Mouse (Mus musculus) forebrain, embryonic 11.5 days (tissue): ENCODE data around the gene Nfkbil1. TPM values are rescaled to one million over a fixed set of nuclear protein-coding genes. Genes with fewer than 3 reads are reported as not detected.

Experiments
- ATAC-seq: fragments of 200-750 bp; cut with Nextera tagmentation; replicated peaks from 2 replicates; pipeline ENCODE4 v1.8.0; 2017; ENCODE audit warnings: moderate TSS enrichment; ENCODE audit not compliant: low FRiP score
- DNase-seq: peaks from one replicate; pipeline ENCODE4 v3.0.0-alpha.2; 2017; ENCODE audit warnings: low spot score
- H3K27ac ChIP-seq: fragments of 300-500 bp; sonication (generic); 2 replicates; pipeline ENCODE4 v1.5.1; 2014; ENCODE audit warnings: low read depth, low read length
- H3K27me3 ChIP-seq: fragments of 300-500 bp; sonication (generic); 2 replicates; pipeline ENCODE4 v1.6.1; 2014; ENCODE audit warnings: mild to moderate bottlenecking, low read length, mixed read lengths; ENCODE audit not compliant: control insufficient read depth, insufficient read depth
- H3K36me3 ChIP-seq: fragments of 300-500 bp; sonication (generic); 2 replicates; pipeline ENCODE4 v1.6.1; 2014; ENCODE audit warnings: mild to moderate bottlenecking, low read length, moderate library complexity, mixed read lengths; ENCODE audit not compliant: control insufficient read depth, insufficient read depth
- H3K4me1 ChIP-seq: fragments of 300-500 bp; sonication (generic); replicated peaks from 2 replicates; pipeline ENCODE4 v1.6.1; 2014; ENCODE audit warnings: low read length, mixed read lengths; ENCODE audit not compliant: control insufficient read depth, insufficient read depth
- H3K4me2 ChIP-seq: fragments of 300-500 bp; sonication (generic); 2 replicates; pipeline ENCODE4 v1.6.1; 2014; ENCODE audit warnings: low read depth, mild to moderate bottlenecking, low read length, moderate library complexity, mixed read lengths; ENCODE audit not compliant: severe bottlenecking
- H3K4me3 ChIP-seq: fragments of 300-500 bp; sonication (generic); 2 replicates; pipeline ENCODE4 v1.5.1; 2014; ENCODE audit warnings: low read depth, low read length
- H3K9ac ChIP-seq: fragments of 300-500 bp; sonication (generic); 2 replicates; pipeline ENCODE4 v1.6.1; 2014; ENCODE audit warnings: low read length
- H3K9me3 ChIP-seq: fragments of 300-500 bp; sonication (generic); 2 replicates; pipeline ENCODE4 v1.6.1; 2016; ENCODE audit warnings: low read length, mixed read lengths; ENCODE audit not compliant: control insufficient read depth
- WGBS: fragments of 180-500 bp; shearing (Covaris S2); extraction: QIAGEN DNeasy Blood & Tissue Kit; methylation state at CpG from one replicate; pipeline ENCODE4 v1.1.7; 2014; 5-methylcytosine and 5-hydroxymethylcytosine counted together
- polyA plus RNA-seq: library from polyadenylated mRNA; unstranded; fragments of >200 nt; fragmentation: Nextera tagmentation; extraction: Ambion mirVana; gene quantifications from 2 replicates; pipeline ENCODE4 v1.2.1, GENCODE M21; 2014

Nfkbil1 gene
- polyA plus RNA-seq, 1 experiment from 2014 or later = 4.3 TPM

DNA sequence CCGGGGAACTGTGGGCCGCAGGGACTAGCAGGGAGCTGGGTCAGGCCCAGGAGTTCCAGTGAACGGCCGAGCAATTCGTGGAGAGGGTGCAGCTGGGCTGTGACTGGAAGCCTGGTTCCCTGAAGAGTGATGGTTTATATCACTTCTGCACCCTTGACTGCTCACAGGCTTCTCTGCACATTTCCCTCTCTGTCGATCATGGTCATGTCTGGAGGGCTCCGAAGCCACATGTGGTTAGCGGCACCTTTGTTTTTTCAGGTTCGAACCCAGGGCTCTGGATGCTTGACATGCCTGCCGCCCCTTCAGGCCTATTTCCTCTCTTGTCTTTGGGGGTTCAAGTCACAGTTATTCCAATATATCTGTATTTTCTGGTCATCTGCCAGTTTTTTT is 30.2 kb downstream of the Nfkbil1 start:
- Histone ChIP-seq H3K36me3 (no peaks in the 10 kb centered on the region), H3K4me3 (no peak overlapping the region), H3K9me3 (no peaks in the 10 kb centered on the region), H3K4me2 (no peak overlapping the region), H3K4me1 (no peaks in the 10 kb centered on the region), H3K9ac (no peak overlapping the region), H3K27me3 (no peaks in the 10 kb centered on the region; the same call in 1 of the 2 replicates), H3K27ac (no peak overlapping the region)
- no peak for ATAC-seq
- no peak for DNase-seq
- WGBS = 58% methylated on average over 10 of the region's 10 CpGs

DNA sequence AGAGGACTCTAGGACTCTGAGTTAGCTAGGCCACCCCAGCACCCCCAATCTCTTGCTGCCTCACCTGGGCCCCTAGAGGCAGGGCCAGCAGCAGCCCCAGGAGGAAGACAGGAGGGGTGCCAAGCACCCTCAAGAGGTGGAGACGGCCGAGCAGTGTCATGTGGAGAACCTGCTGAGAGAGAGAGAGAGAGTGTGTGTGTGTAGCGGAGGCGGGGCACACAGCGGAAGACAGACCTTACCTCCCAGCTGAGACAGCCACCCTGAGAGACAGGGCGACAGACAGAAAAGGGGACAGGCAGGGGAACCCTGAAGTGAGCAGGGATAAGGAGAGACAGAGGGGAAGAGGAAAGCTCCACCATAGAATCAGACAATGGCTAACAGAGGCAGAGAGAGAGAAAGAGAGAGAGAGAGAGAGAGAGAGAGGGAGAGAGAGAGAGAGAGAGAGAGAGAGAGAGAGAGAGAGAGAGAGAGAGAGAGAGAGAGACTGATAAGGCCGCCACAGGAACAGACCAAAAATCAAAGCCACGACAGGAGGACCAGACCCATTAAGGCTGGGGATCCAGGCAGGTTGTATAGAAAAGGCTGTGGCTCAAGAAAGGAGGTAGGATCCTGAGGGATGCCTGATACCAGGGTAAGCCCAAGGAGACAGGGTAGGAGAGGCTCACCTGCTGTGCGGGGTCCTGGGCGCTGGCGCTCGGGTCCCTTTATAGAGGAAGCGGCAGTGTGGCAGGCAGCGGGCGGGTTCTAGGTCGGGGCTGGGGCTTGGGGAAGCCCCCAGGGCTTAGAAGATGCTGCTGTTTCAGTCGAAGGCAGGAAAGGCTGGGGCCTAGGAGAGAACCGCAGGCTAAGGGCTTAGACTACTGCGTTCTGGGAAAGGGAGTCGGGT is 30.9 kb downstream of the Nfkbil1 start, which contains the start of gene Lta:
TSS of gene Lta (minus strand) at position 858 of the 886 bp plus-strand sequence.
- Histone ChIP-seq H3K4me3 (no peak within 1 kb of the TSS), H3K4me2 (no peak within 1 kb of the TSS), H3K27me3 (peaks cover 2% of the 10 kb centered on the region), H3K9ac (no peak within 1 kb of the TSS), H3K27ac (no peak within 1 kb of the TSS), H3K4me1 (no peaks in the 10 kb centered on the region), H3K36me3 (no peaks in the 10 kb centered on the region), H3K9me3 (no peaks in the 10 kb centered on the region)
- ATAC-seq (no peak), DNase-seq (no peak)
- WGBS = 28% methylated on average over 20 of the region's 20 CpGs

DNA sequence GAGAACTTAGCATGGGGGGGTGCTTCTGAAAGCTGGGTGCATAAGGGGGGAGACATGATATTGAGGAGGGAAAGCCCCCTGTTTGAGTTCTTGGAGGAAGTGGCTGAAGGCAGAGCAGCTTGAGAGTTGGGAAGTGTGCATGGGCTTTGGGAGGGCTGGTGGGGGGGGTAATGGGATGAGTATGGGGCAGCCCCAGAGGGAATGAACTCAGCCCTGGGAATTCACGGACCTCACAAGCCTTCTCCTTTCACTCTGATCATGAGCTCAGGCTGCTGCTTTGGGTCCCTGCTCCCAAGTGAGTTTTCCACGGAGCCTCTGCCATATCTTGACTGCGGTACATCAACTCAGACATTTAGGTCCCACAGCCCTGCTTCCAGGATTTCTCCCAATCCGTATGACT is 33.1 kb downstream of the Nfkbil1 start:
- Histone ChIP-seq H3K27ac (no peak overlapping the region), H3K4me3 (no peak overlapping the region), H3K36me3 (no peaks in the 10 kb centered on the region), H3K27me3 (peaks cover 2% of the 10 kb centered on the region), H3K9me3 (no peaks in the 10 kb centered on the region), H3K4me1 (no peaks in the 10 kb centered on the region), H3K9ac (no peak overlapping the region), H3K4me2 (no peak overlapping the region)
- ATAC-seq (no peak), DNase-seq (no peak)
- 87% methylated on average over 4 of the region's 4 CpGs for WGBS

DNA sequence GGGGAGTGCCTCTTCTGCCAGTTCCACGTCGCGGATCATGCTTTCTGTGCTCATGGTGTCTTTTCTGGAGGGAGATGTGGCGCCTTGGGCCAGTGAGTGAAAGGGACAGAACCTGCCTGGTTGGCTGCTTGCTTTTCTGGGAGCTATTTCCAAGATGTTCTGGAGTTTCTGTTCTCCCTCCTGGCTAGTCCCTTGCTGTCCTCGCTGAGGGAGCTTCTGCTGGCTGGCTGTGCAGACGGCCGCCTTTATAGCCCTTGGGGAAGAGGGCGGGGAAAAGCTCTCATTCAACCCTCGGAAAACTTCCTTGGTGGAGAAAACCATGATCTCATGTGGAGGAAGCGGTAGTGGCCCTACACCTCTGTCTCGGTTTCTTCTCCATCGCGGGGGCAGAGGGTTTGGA is 33.8 kb downstream of the Nfkbil1 start, which contains the start of gene Tnf:
TSS of gene Tnf (minus strand) at position 221 of the 400 bp plus-strand sequence.
- Histone ChIP-seq H3K9me3 (no peaks in the 10 kb centered on the region), H3K27me3 (peaks cover 2% of the 10 kb centered on the region), H3K4me3 (no peak within 1 kb of the TSS), H3K9ac (no peak within 1 kb of the TSS), H3K36me3 (no peaks in the 10 kb centered on the region), H3K4me1 (no peaks in the 10 kb centered on the region), H3K27ac (no peak within 1 kb of the TSS), H3K4me2 (no peak within 1 kb of the TSS)
- 41% methylated on average over 13 of the region's 13 CpGs for WGBS
- no peak for DNase-seq
- ATAC-seq = no peak

DNA sequence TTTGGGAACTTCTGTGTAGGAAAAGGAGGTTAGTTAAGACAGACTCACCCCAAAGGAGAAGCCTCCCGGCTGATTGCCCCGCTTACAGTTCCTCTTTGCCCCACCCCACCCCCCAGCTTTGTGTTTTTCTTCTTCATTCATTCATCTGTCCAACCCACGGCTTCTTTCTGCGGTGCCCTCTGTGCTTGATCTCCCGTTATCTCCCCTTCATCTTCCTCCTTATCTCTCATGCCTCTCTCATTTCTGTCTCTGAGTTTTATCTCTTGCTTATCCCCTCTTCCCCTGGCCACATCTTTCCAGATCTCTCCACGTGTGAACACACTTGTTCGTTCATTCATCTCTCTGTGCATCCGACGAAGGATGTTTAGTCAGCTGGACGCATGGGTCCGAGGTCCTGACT is 34.5 kb downstream of the Nfkbil1 start:
- no peak overlapping the region for H3K4me2 ChIP-seq
- no peak for ATAC-seq
- no peak overlapping the region for H3K9ac ChIP-seq
- H3K27me3 ChIP-seq = peaks cover 8% of the 10 kb centered on the region
- H3K36me3 ChIP-seq = no peaks in the 10 kb centered on the region
- H3K9me3 ChIP-seq = no peaks in the 10 kb centered on the region
- H3K4me3 ChIP-seq = no peak overlapping the region
- WGBS = 76% methylated on average over 11 of the region's 11 CpGs
- DNase-seq = no peak
- no peak overlapping the region for H3K27ac ChIP-seq
- H3K4me1 ChIP-seq = no peaks in the 10 kb centered on the region; the same call in 1 of the 2 replicates

DNA sequence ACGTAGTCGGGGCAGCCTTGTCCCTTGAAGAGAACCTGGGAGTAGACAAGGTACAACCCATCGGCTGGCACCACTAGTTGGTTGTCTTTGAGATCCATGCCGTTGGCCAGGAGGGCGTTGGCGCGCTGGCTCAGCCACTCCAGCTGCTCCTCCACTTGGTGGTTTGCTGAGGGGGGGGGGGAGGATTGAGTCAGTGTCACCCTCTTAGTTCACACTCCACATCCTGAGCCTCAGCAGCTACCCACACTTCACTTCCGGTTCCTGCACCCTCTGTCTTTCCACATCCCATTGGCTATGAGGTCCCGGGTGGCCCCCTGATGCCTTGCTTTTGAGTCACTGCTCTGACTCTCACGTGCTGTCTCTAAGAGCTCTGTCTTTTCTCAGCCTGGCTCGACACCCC is 35.2 kb downstream of the Nfkbil1 start:
- H3K27me3 ChIP-seq = peaks cover 15% of the 10 kb centered on the region

DNA sequence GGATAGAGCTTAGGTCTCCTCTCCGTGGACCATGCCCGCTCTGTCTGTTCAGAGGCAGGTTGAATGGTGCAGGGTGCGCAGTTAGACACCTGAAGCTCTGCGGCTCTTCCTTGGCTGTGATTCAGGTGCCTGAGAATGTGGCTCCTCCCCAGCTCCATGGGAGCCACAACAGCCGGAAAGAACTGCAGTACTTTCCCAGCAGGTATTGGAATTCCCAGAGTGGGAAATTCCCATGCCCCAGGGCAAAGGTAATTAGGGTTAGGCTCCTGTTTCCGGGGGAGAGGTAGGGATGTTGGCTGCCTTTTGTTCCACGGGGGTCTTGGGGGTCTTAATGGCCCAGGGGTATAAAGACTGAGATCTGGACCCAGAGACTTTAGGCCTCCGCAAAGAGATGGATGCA is 36.6 kb downstream of the Nfkbil1 start:
- Histone ChIP-seq H3K4me3 (no peak overlapping the region), H3K4me1 (peaks cover 3% of the 10 kb centered on the region; the same call in 1 of the 2 replicates), H3K9me3 (no peaks in the 10 kb centered on the region), H3K27ac (no peak overlapping the region), H3K36me3 (no peaks in the 10 kb centered on the region), H3K4me2 (no peak overlapping the region), H3K9ac (no peak overlapping the region), H3K27me3 (peaks cover 20% of the 10 kb centered on the region)
- 24% methylated on average over 8 of the region's 8 CpGs for WGBS
- ATAC-seq = no peak
- DNase-seq = no peak

More for the DNA sequence above, 35.2 kb downstream of the Nfkbil1 start:
- Histone ChIP-seq H3K9me3 (no peaks in the 10 kb centered on the region), H3K4me3 (no peak overlapping the region), H3K4me2 (no peak overlapping the region), H3K36me3 (no peaks in the 10 kb centered on the region), H3K9ac (no peak overlapping the region), H3K27ac (no peak overlapping the region), H3K4me1 (peaks cover 3% of the 10 kb centered on the region; the same call in 1 of the 2 replicates)
- WGBS = 89% methylated on average over 11 of the region's 11 CpGs
- DNase-seq (no peak), ATAC-seq (no peak)

DNA sequence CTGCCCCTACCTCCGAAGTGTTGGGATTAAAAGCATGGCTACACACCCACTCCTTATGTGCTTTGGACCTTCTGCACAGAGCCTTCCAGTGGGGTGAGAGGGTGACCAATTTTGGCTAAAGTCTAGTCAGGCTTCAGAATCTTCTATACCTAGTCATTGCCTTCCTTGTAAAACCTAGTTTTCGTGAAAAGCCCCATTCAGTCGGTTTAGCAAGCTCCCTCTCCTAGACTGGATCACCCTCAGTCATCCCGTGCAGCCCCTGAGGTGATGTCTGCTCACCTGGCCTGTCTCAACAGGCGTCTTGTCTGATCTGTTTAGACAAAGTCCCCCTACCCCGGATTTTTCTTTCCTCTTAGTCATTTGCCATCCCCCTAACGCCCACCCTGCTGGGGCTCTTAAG is 37.6 kb downstream of the Nfkbil1 start:
- H3K4me1 ChIP-seq = peaks cover 3% of the 10 kb centered on the region; the same call in 1 of the 2 replicates
- DNase-seq (no peak), ATAC-seq (no peak)
- H3K4me3 ChIP-seq = no peak overlapping the region
- 62% methylated on average over 7 of the region's 7 CpGs for WGBS
- H3K9ac ChIP-seq = no peak overlapping the region
- H3K4me2 ChIP-seq = no peak overlapping the region
- H3K27ac ChIP-seq = no peak overlapping the region
- H3K27me3 ChIP-seq = peaks cover 20% of the 10 kb centered on the region
- H3K36me3 ChIP-seq = no peaks in the 10 kb centered on the region
- no peaks in the 10 kb centered on the region for H3K9me3 ChIP-seq
